Mouse (Mus musculus) cerebellum, adult 2 months (tissue): ENCODE measurements around the gene Vmn1r129.
"Not testable (repeated sequence)": the region's sequence is repeated elsewhere in the genome, so short reads cannot be mapped to it uniquely, and the experiment has no call there.

ENCODE experiments used
- CTCF ChIP-seq: fragments of 200-500 bp; IDR thresholded peaks from 2 replicates; pipeline ENCODE4 v1.5.1; 2011; ENCODE audit warnings: low read depth, mild to moderate bottlenecking, control low read depth, low read length, moderate library complexity, borderline replicate concordance; ENCODE audit not compliant: insufficient read depth
- POLR2A ChIP-seq: fragments of 200-500 bp; IDR thresholded peaks from 2 replicates; pipeline ENCODE4 v1.6.1; 2011; ENCODE audit warnings: low read length, control low read depth, borderline replicate concordance; ENCODE audit not compliant: insufficient read depth

DNA sequence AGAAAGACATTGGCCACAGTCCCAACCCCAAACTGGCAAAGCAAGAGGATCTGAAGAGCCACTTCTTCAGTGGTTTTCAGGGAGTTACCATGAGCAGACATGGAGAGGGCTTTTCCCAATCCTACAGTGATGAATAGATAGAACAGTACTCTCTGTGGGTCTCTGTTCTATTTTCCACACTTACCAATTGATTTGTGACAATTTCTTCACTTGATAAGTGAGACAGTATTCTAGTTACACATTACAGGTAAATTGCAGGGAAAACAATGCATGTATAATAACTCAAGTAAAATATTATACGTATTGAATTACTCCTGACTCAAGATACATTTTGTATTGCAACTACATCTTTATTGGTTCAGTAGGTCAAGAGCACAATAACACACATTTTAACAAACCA, at the start of gene Vmn1r129:
- TF ChIP-seq CTCF, POLR2A: not testable (repeated sequence)
